Mouse (Mus musculus): ENCODE results near the gene Nosip. TPM values are rescaled to one million over a fixed set of nuclear protein-coding genes. Genes with fewer than 3 reads are reported as not detected.
"Not testable (repeated sequence)": the region's sequence is repeated elsewhere in the genome, so short reads cannot be mapped to it uniquely, and the experiment has no call there.

Nosip gene
- polyA plus RNA-seq, 1 experiment from 2014 or later: 53.8 TPM

GRCm38 (mm10) chr7:45107052-45107645 lies 44.9 kb downstream of the Nosip start:
- Histone ChIP-seq H3K27me3 (ENCODE audit: control insufficient read depth, insufficient read depth, low read length) (no peaks in the 10 kb centered on the region), H3K4me3 (ENCODE audit: control insufficient read depth in 1 of 2, insufficient read depth in 1 of 2, low read depth in 1 of 2, low read length in 2 of 2) (no peak overlapping the region), H3K9ac (ENCODE audit: low read length) (no peak overlapping the region), H3K36me3 (ENCODE audit: control insufficient read depth, insufficient read depth, low read length) (no peaks in the 10 kb centered on the region), H3K27ac (replicated peaks in 1 of 2; ENCODE audit: control insufficient read depth in 1 of 2, insufficient read depth in 1 of 2, low read depth in 2 of 2, low read length in 2 of 2) (no peak overlapping the region), H3K9me3 (ENCODE audit: control insufficient read depth, low read length) (no peaks in the 10 kb centered on the region), H3K4me2 (ENCODE audit: low read length) (no peak overlapping the region), H3K4me1 (ENCODE audit: control insufficient read depth in 2 of 2, insufficient read depth in 2 of 2, low read length in 2 of 2) (peaks cover 8 to 12% of the 10 kb centered on the region in 2 experiments)
- WGBS: 46% methylated on average over 5 of the region's 5 CpGs
- ATAC-seq (ENCODE audit: insufficient number of reproducible peaks, insufficient read depth, low FRiP score, low read depth): no peak

GRCm38 (mm10) chr7:45110089-45110488 lies 47.9 kb downstream of the Nosip start:
- H3K27me3 ChIP-seq (ENCODE audit: control insufficient read depth, insufficient read depth, low read length); H3K9ac ChIP-seq (ENCODE audit: low read length); ATAC-seq (ENCODE audit: insufficient number of reproducible peaks, insufficient read depth, low FRiP score, low read depth); H3K4me2 ChIP-seq (ENCODE audit: low read length); H3K27ac ChIP-seq (replicated peaks in 1 of 2; ENCODE audit: control insufficient read depth in 1 of 2, insufficient read depth in 1 of 2, low read depth in 2 of 2, low read length in 2 of 2); H3K9me3 ChIP-seq (ENCODE audit: control insufficient read depth, low read length); H3K36me3 ChIP-seq (ENCODE audit: control insufficient read depth, insufficient read depth, low read length); H3K4me3 ChIP-seq (ENCODE audit: control insufficient read depth in 1 of 2, insufficient read depth in 1 of 2, low read depth in 1 of 2, low read length in 2 of 2); H3K4me1 ChIP-seq (ENCODE audit: control insufficient read depth in 2 of 2, insufficient read depth in 2 of 2, low read length in 2 of 2): not testable (repeated sequence)
- WGBS: 88% methylated on average over 4 of the region's 4 CpGs

- Histone ChIP-seq H3K9ac (ENCODE audit: low read length) (no peak overlapping the region), H3K27ac (replicated peaks in 1 of 2; ENCODE audit: control insufficient read depth in 1 of 2, insufficient read depth in 1 of 2, low read depth in 2 of 2, low read length in 2 of 2) (no peak overlapping the region), H3K9me3 (ENCODE audit: control insufficient read depth, low read length) (no peaks in the 10 kb centered on the region), H3K36me3 (ENCODE audit: control insufficient read depth, insufficient read depth, low read length) (no peaks in the 10 kb centered on the region), H3K4me3 (ENCODE audit: control insufficient read depth in 1 of 2, insufficient read depth in 1 of 2, low read depth in 1 of 2, low read length in 2 of 2) (no peak overlapping the region), H3K27me3 (ENCODE audit: control insufficient read depth, insufficient read depth, low read length) (no peaks in the 10 kb centered on the region), H3K4me1 (ENCODE audit: control insufficient read depth in 2 of 2, insufficient read depth in 2 of 2, low read length in 2 of 2) (peaks cover 4 to 8% of the 10 kb centered on the region in 2 experiments; a peak in 3 of 4 replicates), H3K4me2 (ENCODE audit: low read length) (no peak overlapping the region)
- 59% methylated on average over 2 of the region's 2 CpGs for WGBS
- no peak for ATAC-seq (ENCODE audit: insufficient number of reproducible peaks, insufficient read depth, low FRiP score, low read depth)
These were observed 49.7 kb downstream of the Nosip start for GRCm38 (mm10) chr7:45111940-45112339.

GRCm38 (mm10) chr7:45112529-45112928 lies 50.3 kb downstream of the Nosip start:
- no peaks in the 10 kb centered on the region for H3K27me3 ChIP-seq (ENCODE audit: control insufficient read depth, insufficient read depth, low read length)
- H3K36me3 ChIP-seq (ENCODE audit: control insufficient read depth, insufficient read depth, low read length): no peaks in the 10 kb centered on the region

GRCm38 (mm10) chr7:45113476-45113875 lies 51.2 kb downstream of the Nosip start:
- 13% methylated on average over 2 of the region's 2 CpGs for WGBS
- H3K36me3 ChIP-seq (ENCODE audit: control insufficient read depth, insufficient read depth, low read length): peaks cover 8% of the 10 kb centered on the region; the same call in 1 of the 2 replicates
- peaks cover 6 to 8% of the 10 kb centered on the region in 2 experiments; a peak in 3 of 4 replicates for H3K4me1 ChIP-seq (ENCODE audit: control insufficient read depth in 2 of 2, insufficient read depth in 2 of 2, low read length in 2 of 2)
- H3K27me3 ChIP-seq (ENCODE audit: control insufficient read depth, insufficient read depth, low read length): no peaks in the 10 kb centered on the region
- ATAC-seq (ENCODE audit: insufficient number of reproducible peaks, insufficient read depth, low FRiP score, low read depth): no peak
- H3K4me3 ChIP-seq (ENCODE audit: control insufficient read depth in 1 of 2, insufficient read depth in 1 of 2, low read depth in 1 of 2, low read length in 2 of 2): no peak overlapping the region
- H3K9ac ChIP-seq (ENCODE audit: low read length): no peak overlapping the region
- H3K27ac ChIP-seq (replicated peaks in 1 of 2; ENCODE audit: control insufficient read depth in 1 of 2, insufficient read depth in 1 of 2, low read depth in 2 of 2, low read length in 2 of 2): peak overlapping the region; percentile 28 to 63; a peak in 2 of 4 replicates
- no peaks in the 10 kb centered on the region for H3K9me3 ChIP-seq (ENCODE audit: control insufficient read depth, low read length)
- no peak overlapping the region for H3K4me2 ChIP-seq (ENCODE audit: low read length)

More at GRCm38 (mm10) chr7:45112529-45112928, 50.3 kb downstream of the Nosip start:
- no peak overlapping the region for H3K4me2 ChIP-seq (ENCODE audit: low read length)
- 51% methylated on average over 3 of the region's 3 CpGs for WGBS
- H3K27ac ChIP-seq (replicated peaks in 1 of 2; ENCODE audit: control insufficient read depth in 1 of 2, insufficient read depth in 1 of 2, low read depth in 2 of 2, low read length in 2 of 2): no peak overlapping the region
- no peak for ATAC-seq (ENCODE audit: insufficient number of reproducible peaks, insufficient read depth, low FRiP score, low read depth)
- no peak overlapping the region for H3K9ac ChIP-seq (ENCODE audit: low read length)
- H3K4me3 ChIP-seq (ENCODE audit: control insufficient read depth in 1 of 2, insufficient read depth in 1 of 2, low read depth in 1 of 2, low read length in 2 of 2): no peak overlapping the region
- peaks cover 4 to 8% of the 10 kb centered on the region in 2 experiments; a peak in 3 of 4 replicates for H3K4me1 ChIP-seq (ENCODE audit: control insufficient read depth in 2 of 2, insufficient read depth in 2 of 2, low read length in 2 of 2)
- H3K9me3 ChIP-seq (ENCODE audit: control insufficient read depth, low read length): no peaks in the 10 kb centered on the region

- no peak for ATAC-seq (ENCODE audit: insufficient number of reproducible peaks, insufficient read depth, low FRiP score, low read depth)
- H3K4me2 ChIP-seq (ENCODE audit: low read length): no peak overlapping the region
These were observed 55.3 kb downstream of the Nosip start for GRCm38 (mm10) chr7:45117566-45117965.

GRCm38 (mm10) chr7:45118336-45118735 lies 56.1 kb downstream of the Nosip start:
- Histone ChIP-seq H3K27me3 (ENCODE audit: control insufficient read depth, insufficient read depth, low read length) (no peaks in the 10 kb centered on the region), H3K36me3 (ENCODE audit: control insufficient read depth, insufficient read depth, low read length) (peaks cover 54% of the 10 kb centered on the region), H3K9me3 (ENCODE audit: control insufficient read depth, low read length) (no peaks in the 10 kb centered on the region), H3K4me3 (ENCODE audit: control insufficient read depth in 1 of 2, insufficient read depth in 1 of 2, low read depth in 1 of 2, low read length in 2 of 2) (no peak overlapping the region), H3K27ac (replicated peaks in 1 of 2; ENCODE audit: control insufficient read depth in 1 of 2, insufficient read depth in 1 of 2, low read depth in 2 of 2, low read length in 2 of 2) (no peak overlapping the region), H3K4me2 (ENCODE audit: low read length) (no peak overlapping the region), H3K9ac (ENCODE audit: low read length) (no peak overlapping the region), H3K4me1 (ENCODE audit: control insufficient read depth in 2 of 2, insufficient read depth in 2 of 2, low read length in 2 of 2) (peaks cover 10 to 24% of the 10 kb centered on the region in 2 experiments)
- 87% methylated on average over 6 of the region's 6 CpGs for WGBS
- ATAC-seq (ENCODE audit: insufficient number of reproducible peaks, insufficient read depth, low FRiP score, low read depth): no peak

More at GRCm38 (mm10) chr7:45117566-45117965, 55.3 kb downstream of the Nosip start:
- Histone ChIP-seq H3K27ac (replicated peaks in 1 of 2; ENCODE audit: control insufficient read depth in 1 of 2, insufficient read depth in 1 of 2, low read depth in 2 of 2, low read length in 2 of 2) (no peak overlapping the region), H3K4me1 (ENCODE audit: control insufficient read depth in 2 of 2, insufficient read depth in 2 of 2, low read length in 2 of 2) (peaks cover 6 to 18% of the 10 kb centered on the region in 2 experiments; a peak in 3 of 4 replicates), H3K36me3 (ENCODE audit: control insufficient read depth, insufficient read depth, low read length) (peaks cover 47% of the 10 kb centered on the region), H3K27me3 (ENCODE audit: control insufficient read depth, insufficient read depth, low read length) (no peaks in the 10 kb centered on the region), H3K9ac (ENCODE audit: low read length) (no peak overlapping the region), H3K9me3 (ENCODE audit: control insufficient read depth, low read length) (no peaks in the 10 kb centered on the region), H3K4me3 (ENCODE audit: control insufficient read depth in 1 of 2, insufficient read depth in 1 of 2, low read depth in 1 of 2, low read length in 2 of 2) (no peak overlapping the region)
- WGBS: 78% methylated on average over 8 of the region's 8 CpGs

Data from heart, embryonic 14.5 days (tissue).